Mouse (Mus musculus) stomach, postnatal 0 days (tissue): ENCODE measurements around the gene Galnt14. TPM values are rescaled to one million over a fixed set of nuclear protein-coding genes. Genes with fewer than 3 reads are reported as not detected.

Source experiments
- ATAC-seq: fragments of 200-750 bp; cut with Nextera tagmentation; 2 replicates; pipeline ENCODE4 v1.8.0; 2017; ENCODE audit not compliant: low FRiP score, low TSS enrichment
- DNase-seq: peaks from one replicate; pipeline ENCODE4 v3.0.0-alpha.2; 2016; ENCODE audit warnings: low spot score
- H3K27ac ChIP-seq: fragments of 300-500 bp; sonication (generic); replicated peaks from 2 replicates; pipeline ENCODE4 v1.5.1; 2014; ENCODE audit warnings: mild to moderate bottlenecking, control low read depth
- H3K27me3 ChIP-seq: fragments of 300-500 bp; sonication (generic); 2 replicates; pipeline ENCODE4 v1.6.1; 2014; ENCODE audit warnings: low read length; ENCODE audit not compliant: control insufficient read depth, insufficient read depth
- H3K36me3 ChIP-seq: fragments of 300-500 bp; sonication (generic); 2 replicates; pipeline ENCODE4 v1.6.1; 2014; ENCODE audit warnings: low read length, mixed read lengths; ENCODE audit not compliant: control insufficient read depth, insufficient read depth
- H3K4me1 ChIP-seq: fragments of 300-500 bp; sonication (generic); replicated peaks from 2 replicates; pipeline ENCODE4 v1.6.1; 2014; ENCODE audit warnings: antibody characterized with exemption; ENCODE audit not compliant: control insufficient read depth, insufficient read depth
- H3K4me2 ChIP-seq: fragments of 300-500 bp; sonication (generic); replicated peaks from 2 replicates; pipeline ENCODE4 v1.6.1; 2014; ENCODE audit warnings: low read depth, mild to moderate bottlenecking, control low read depth, moderate library complexity
- H3K4me3 ChIP-seq: fragments of 300-500 bp; sonication (generic); 2 replicates; pipeline ENCODE4 v1.5.1; 2014; ENCODE audit warnings: low read depth, low read length, control low read depth
- H3K9ac ChIP-seq: fragments of 300-500 bp; sonication (generic); 2 replicates; pipeline ENCODE4 v1.6.1; 2014; ENCODE audit warnings: mild to moderate bottlenecking, low read length, control low read depth, mixed read lengths
- H3K9me3 ChIP-seq: fragments of 300-500 bp; sonication (generic); 2 replicates; pipeline ENCODE4 v1.6.1; 2016; ENCODE audit warnings: low read length; ENCODE audit not compliant: control insufficient read depth
- CTCF ChIP-seq: IDR thresholded peaks from 2 replicates; pipeline ENCODE4 v1.5.1; 2016; ENCODE audit warnings: antibody characterized with exemption, low read depth, mild to moderate bottlenecking, moderate library complexity
- EP300 ChIP-seq: optimal IDR thresholded peaks from 2 replicates; pipeline ENCODE3; 2016; ENCODE audit warnings: antibody characterized with exemption
- WGBS: fragments of 180-500 bp; shearing (Covaris S2); extraction: QIAGEN DNeasy Blood & Tissue Kit; methylation state at CpG from one replicate; pipeline ENCODE4 v1.1.7; 2014; 5-methylcytosine and 5-hydroxymethylcytosine counted together
- polyA plus RNA-seq: library from polyadenylated mRNA; unstranded; fragments of >200 nt; fragmentation: Nextera tagmentation; extraction: Ambion mirVana; gene quantifications from 2 replicates; pipeline ENCODE4 v1.2.1, GENCODE M21; 2015

Gene Galnt14
- polyA plus RNA-seq, 1 experiment from 2014 or later: 0.07 TPM

DNA sequence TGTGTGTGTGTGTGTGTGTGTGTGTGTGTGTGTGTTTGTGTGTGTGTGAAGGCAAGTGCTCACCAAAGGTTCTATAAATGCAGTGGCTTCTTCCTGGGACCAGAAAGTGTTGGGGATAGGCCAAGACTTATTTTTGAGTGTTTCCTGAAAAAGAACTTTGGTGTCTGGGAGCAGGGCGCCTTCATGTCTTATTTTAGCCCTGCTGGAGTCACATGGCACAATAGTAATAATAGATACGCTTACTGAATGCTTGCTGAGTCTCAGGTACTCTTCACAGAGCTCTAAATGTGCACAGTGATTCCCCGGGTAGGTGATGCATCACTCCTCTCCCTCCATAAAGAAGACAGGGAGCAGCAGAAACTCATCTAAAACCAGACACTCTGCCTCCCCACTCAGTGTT lies 153.2 kb downstream of the Galnt14 start:
- WGBS: 84% methylated on average over 3 of the region's 3 CpGs
- no peaks in the 10 kb centered on the region for H3K27me3 ChIP-seq
- no peak overlapping the region for H3K4me3 ChIP-seq
- H3K4me2 ChIP-seq: no peak overlapping the region
- no peak overlapping the region for H3K27ac ChIP-seq
- TF ChIP-seq EP300 (no peak), CTCF (no peak)
- H3K9ac ChIP-seq: no peak overlapping the region
- DNase-seq (no peak), ATAC-seq (no peak)
- H3K36me3 ChIP-seq: no peaks in the 10 kb centered on the region
- H3K9me3 ChIP-seq: no peaks in the 10 kb centered on the region
- no peaks in the 10 kb centered on the region for H3K4me1 ChIP-seq

DNA sequence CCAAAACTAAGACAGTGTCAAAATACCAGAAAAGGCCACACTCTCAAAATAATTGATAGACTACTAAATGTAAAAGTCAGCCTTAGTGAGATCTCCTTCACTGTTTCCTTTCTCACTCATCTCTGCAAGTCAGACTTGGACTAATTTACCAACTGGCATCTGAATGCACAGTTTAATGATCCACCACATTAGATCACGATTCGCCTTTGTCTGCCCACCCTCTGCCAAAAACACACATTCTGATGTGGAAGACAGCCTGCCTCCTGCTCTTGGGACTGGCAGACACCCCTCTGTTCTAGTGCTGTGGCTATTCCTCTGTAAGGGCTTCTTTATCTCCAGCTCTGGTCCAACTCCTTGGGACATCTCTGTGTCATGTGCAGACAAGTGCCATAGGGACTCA lies 153.8 kb downstream of the Galnt14 start:
- no peaks in the 10 kb centered on the region for H3K27me3 ChIP-seq
- H3K27ac ChIP-seq: no peak overlapping the region
- no peak overlapping the region for H3K4me2 ChIP-seq
- H3K9ac ChIP-seq: no peak overlapping the region
- no peak overlapping the region for H3K4me3 ChIP-seq
- TF ChIP-seq EP300 (no peak), CTCF (no peak)
- no peaks in the 10 kb centered on the region for H3K36me3 ChIP-seq
- 88% methylated on average over 2 of the region's 2 CpGs for WGBS
- no peaks in the 10 kb centered on the region for H3K9me3 ChIP-seq
- ATAC-seq: no peak
- no peak for DNase-seq
- H3K4me1 ChIP-seq: no peaks in the 10 kb centered on the region

DNA sequence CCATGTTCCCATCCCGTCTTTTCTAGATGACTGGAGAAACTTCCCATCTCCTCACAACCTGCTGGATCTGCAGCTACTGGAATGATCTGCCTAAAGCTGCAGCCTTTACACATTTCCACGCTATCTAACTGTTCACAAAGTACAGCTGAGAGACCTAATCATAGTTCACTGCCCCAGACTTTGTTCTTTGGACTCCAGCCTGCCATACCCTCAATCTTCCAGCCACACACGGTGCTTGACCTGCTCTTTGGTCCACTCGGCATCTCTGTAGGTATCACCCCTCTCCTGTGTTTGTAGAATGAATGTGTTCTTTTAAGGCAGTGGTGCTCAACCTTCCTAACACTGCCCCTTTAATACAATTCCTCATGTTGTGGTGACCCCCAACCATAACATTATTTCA lies 155.6 kb downstream of the Galnt14 start:
- whole genome bisulfite sequencing: 81% methylated on average over 4 of the region's 4 CpGs

DNA sequence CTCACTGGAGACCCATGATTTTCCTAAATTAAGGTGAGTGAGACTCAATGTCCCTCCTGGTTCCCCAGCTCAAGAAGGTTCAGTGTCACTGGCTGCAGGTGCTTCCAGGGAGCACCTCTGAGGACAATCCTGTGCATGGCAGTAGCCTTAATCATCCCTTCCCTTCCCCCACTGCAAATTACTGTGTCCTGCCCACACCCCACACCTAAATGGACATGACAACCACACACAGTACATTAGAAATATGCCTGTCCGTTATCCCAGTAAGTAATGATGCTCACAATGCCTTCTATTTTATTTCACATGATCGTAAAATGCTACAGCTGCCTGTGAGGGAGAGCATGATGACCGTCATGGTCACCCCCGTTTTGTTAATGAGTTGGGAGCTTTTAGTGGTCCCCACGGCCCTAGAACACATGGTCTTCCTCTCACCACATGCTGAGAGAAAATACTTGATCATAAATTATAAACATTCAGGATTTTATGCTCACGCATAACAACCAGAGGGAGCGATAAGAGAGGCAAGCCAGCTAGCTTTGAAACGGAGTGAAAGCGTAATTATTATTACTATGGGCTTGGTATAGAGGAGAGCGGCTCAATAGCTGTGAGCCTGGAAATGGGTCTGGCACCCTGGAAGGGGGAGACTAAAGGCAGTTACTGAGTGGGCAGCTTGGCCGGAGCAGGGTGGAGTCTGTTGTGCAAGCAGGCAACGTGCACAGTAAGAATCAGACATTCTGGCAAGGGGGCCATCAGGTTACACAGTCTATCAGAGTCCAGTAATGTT lies 161.3 kb downstream of the Galnt14 start:
- ATAC-seq: no peak
- Histone ChIP-seq H3K27me3 (no peaks in the 10 kb centered on the region), H3K4me3 (no peak overlapping the region), H3K9ac (no peak overlapping the region), H3K9me3 (no peaks in the 10 kb centered on the region), H3K4me2 (no peak overlapping the region), H3K27ac (no peak overlapping the region), H3K4me1 (no peaks in the 10 kb centered on the region), H3K36me3 (no peaks in the 10 kb centered on the region)
- no peak for TF ChIP-seq EP300
- no peak for TF ChIP-seq CTCF
- DNase-seq: no peak
- WGBS: 58% methylated on average over 12 of the region's 12 CpGs

More for the DNA sequence above, 155.6 kb downstream of the Galnt14 start:
- TF ChIP-seq CTCF: no peak
- Histone ChIP-seq H3K27me3 (no peaks in the 10 kb centered on the region), H3K9ac (no peak overlapping the region), H3K9me3 (no peaks in the 10 kb centered on the region), H3K4me2 (no peak overlapping the region), H3K4me1 (no peaks in the 10 kb centered on the region), H3K27ac (no peak overlapping the region), H3K4me3 (no peak overlapping the region), H3K36me3 (no peaks in the 10 kb centered on the region)
- DNase-seq (no peak), ATAC-seq (0 out of 2 replicates have a peak, but pooled peaks have one; percentile 53)

DNA sequence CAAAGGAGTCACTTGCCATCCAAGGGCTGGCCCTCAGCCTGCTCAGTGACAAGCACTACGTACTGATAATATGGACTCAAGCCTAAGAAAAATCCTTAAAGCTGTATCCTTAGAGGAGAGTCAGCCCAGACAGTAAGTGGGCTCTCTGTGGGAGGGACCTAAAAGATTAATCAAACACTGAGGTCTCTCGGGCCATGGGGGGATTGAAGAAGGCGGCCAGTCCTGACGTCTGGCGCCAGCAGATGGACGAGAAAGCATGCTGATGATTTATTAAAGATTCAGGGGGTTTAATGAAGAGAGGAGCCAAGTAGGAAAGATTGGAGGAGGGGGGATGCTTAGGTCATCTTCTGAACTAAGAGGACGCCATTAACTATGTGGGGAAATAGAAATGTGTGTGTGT lies 162.1 kb downstream of the Galnt14 start:
- no peaks in the 10 kb centered on the region for H3K4me1 ChIP-seq
- H3K27me3 ChIP-seq: no peaks in the 10 kb centered on the region
- no peak for DNase-seq
- ATAC-seq: no peak
- no peak for TF ChIP-seq EP300
- TF ChIP-seq CTCF: no peak
- H3K4me2 ChIP-seq: no peak overlapping the region
- no peak overlapping the region for H3K9ac ChIP-seq
- no peak overlapping the region for H3K27ac ChIP-seq
- 44% methylated on average over 7 of the region's 7 CpGs for WGBS
- no peaks in the 10 kb centered on the region for H3K36me3 ChIP-seq
- no peak overlapping the region for H3K4me3 ChIP-seq
- no peaks in the 10 kb centered on the region for H3K9me3 ChIP-seq

DNA sequence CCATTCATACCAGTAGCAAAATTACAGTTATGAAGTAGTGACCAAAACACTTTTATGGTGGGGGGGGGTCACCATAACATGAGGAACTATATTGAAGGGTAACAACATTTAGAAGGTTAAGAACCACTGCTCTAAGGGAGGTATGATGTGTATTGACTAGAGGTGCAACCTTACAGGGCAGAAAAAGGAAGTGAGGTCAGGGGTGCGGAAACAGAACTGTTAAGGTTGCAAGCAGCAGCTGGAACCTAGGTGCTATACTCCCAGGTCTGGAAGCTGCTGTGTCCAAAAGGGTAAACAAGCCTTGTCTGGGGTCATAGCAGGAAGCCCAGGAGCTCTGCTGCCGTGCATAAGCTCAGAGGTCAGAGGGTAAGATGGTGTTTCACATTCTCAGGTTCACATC lies 162.8 kb downstream of the Galnt14 start:
- ATAC-seq (no peak), DNase-seq (no peak)
- Histone ChIP-seq H3K4me1 (no peaks in the 10 kb centered on the region), H3K9ac (no peak overlapping the region), H3K9me3 (no peaks in the 10 kb centered on the region), H3K27ac (no peak overlapping the region), H3K36me3 (no peaks in the 10 kb centered on the region), H3K27me3 (no peaks in the 10 kb centered on the region), H3K4me3 (no peak overlapping the region), H3K4me2 (no peak overlapping the region)
- 54% methylated on average over 2 of the region's 2 CpGs for WGBS
- TF ChIP-seq CTCF (no peak), EP300 (no peak)
